Mouse (Mus musculus): ENCODE measurements around the gene Foxp1.

- TF ChIP-seq CTCF (IDR thresholded peaks at IDR 0.05; ENCODE audit: borderline replicate concordance, control insufficient read depth, extremely low read depth, insufficient read depth, low read length, poor library complexity) (no peak), POLR2A (IDR thresholded peaks at IDR 0.05; ENCODE audit: control insufficient read depth, extremely low read depth, insufficient read depth, low read length, poor library complexity) (no peak)
These were observed 410.7 kb downstream of the Foxp1 start for GRCm38 (mm10) chr6:99111856-99112255.
